In the genomic region with DNA sequence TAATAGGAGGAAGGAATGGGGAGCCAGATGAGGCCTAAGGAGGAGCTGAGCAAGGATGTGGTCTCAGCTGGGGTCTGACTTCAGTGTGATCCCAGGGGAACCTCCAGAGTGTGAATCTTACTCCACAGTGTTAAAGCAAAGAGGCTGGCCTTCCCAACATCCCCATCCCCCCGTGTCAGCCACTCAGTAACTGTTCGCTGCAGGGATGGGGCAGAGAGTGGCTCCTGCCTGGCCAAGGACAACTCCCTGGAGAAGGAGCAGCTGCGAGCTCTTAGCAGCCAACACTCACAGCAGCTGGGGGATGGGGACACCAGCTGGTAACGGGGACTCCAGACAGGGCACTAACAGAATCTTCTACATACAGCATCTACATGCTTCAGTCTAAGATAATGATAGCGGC, we compare ENCODE assay signal across 9 mouse cellular contexts. TPM values are rescaled to one million over a fixed set of nuclear protein-coding genes. Genes with fewer than 3 reads are reported as not detected.
A peak's percentile ranks its signal among the peaks of the same experiment; 100 is the strongest.
DNase-seq lines count a peak whose midpoint lies in the region; ATAC-seq and TF ChIP-seq lines count a peak whose summit lies in the region.
"Had no signal": no experiment of that assay in that cellular context is flagged by ENCODE, and none has a peak within 500 bp of the region (broad histone marks: within the 10 kb centered on the region; RNA-seq: fewer than 3 reads in every experiment).

No protein-coding gene starts in this region.

- H3K9ac ChIP-seq in hindbrain, embryonic 12.5 days = no peak overlapping the region
- no peak overlapping the region for H3K9ac ChIP-seq in neural tube, embryonic 14.5 days (replicated peaks; ENCODE audit: low read depth, low read length)
- H3K9ac ChIP-seq: liver, embryonic 13.5 days had no signal

- H3K9me3 ChIP-seq in hindbrain, embryonic 12.5 days (replicated peaks) = no peaks in the 10 kb centered on the region
- H3K9me3 ChIP-seq in neural tube, embryonic 14.5 days (ENCODE audit: control insufficient read depth, low read length) = no peaks in the 10 kb centered on the region
- H3K9me3 ChIP-seq: liver, embryonic 13.5 days had no signal

- DNase-seq in lung, postnatal 10 days = peak; percentile 36
- no peak for DNase-seq in lung, adult 2 months
- peak; percentile 70 for DNase-seq in gastrocnemius, adult 18-20 months (ENCODE audit: low spot score)
- no peak for DNase-seq in right cerebral cortex, postnatal 25 days
- no peak for DNase-seq in natural killer cell, adult 2 months (ENCODE audit: low spot score in 2 of 2)
- DNase-seq in right cerebral cortex, postnatal 14 days = no peak
- DNase-seq: liver, embryonic 13.5 days had no signal

- peak; percentile 87 for ATAC-seq in hindbrain, embryonic 12.5 days (ENCODE audit: low FRiP score)
- ATAC-seq in neural tube, embryonic 14.5 days (ENCODE audit: low read depth) = peak; percentile 83

- H3K4me3 ChIP-seq in lung, adult 2 months (replicated peaks; ENCODE audit: extremely low read depth, low read depth, low read length) = no peak overlapping the region
- no peak overlapping the region for H3K4me3 ChIP-seq in hindbrain, embryonic 12.5 days
- H3K4me3 ChIP-seq in neural tube, embryonic 14.5 days (ENCODE audit: low read depth, low read length) = no peak overlapping the region
- H3K4me3 ChIP-seq: liver, embryonic 13.5 days had no signal

- no peak overlapping the region; the same call in 1 of the 2 replicates for H3K4me2 ChIP-seq in hindbrain, embryonic 12.5 days (replicated peaks)
- H3K4me2 ChIP-seq in neural tube, embryonic 14.5 days (ENCODE audit: low read depth, low read length) = no peak overlapping the region
- H3K4me2 ChIP-seq: liver, embryonic 13.5 days had no signal

- no peak for TF ChIP-seq POLR2A in lung, adult 2 months (IDR thresholded peaks at IDR 0.05; ENCODE audit: borderline replicate concordance, extremely low read depth, low read depth, low read length)

- no peaks in the 10 kb centered on the region; the same call in 1 of the 2 replicates for H3K27me3 ChIP-seq in hindbrain, embryonic 12.5 days
- H3K27me3 ChIP-seq in neural tube, embryonic 14.5 days (ENCODE audit: control insufficient read depth, insufficient read depth, low read length) = no peaks in the 10 kb centered on the region
- H3K27me3 ChIP-seq: liver, embryonic 13.5 days had no signal

- H3K36me3 ChIP-seq in hindbrain, embryonic 12.5 days = peaks cover 16% of the 10 kb centered on the region
- H3K36me3 ChIP-seq in neural tube, embryonic 14.5 days (ENCODE audit: control insufficient read depth, insufficient read depth, low read length) = no peaks in the 10 kb centered on the region
- H3K36me3 ChIP-seq: liver, embryonic 13.5 days had no signal

- WGBS in lung, adult 2 months = 51% methylated on average over 5 of the region's 5 CpGs
- WGBS in hindbrain, embryonic 12.5 days = 29% methylated on average over 5 of the region's 5 CpGs
- 22% methylated on average over 5 of the region's 5 CpGs for WGBS in neural tube, embryonic 14.5 days

- TF ChIP-seq CTCF in lung, adult 2 months (IDR thresholded peaks at IDR 0.05; ENCODE audit: insufficient read depth, low read length) = no peak

- H3K4me1 ChIP-seq in lung, adult 2 months (ENCODE audit: control insufficient read depth, insufficient read depth, low read length) = peaks cover 7% of the 10 kb centered on the region
- H3K4me1 ChIP-seq in hindbrain, embryonic 12.5 days = peaks cover 56% of the 10 kb centered on the region
- H3K4me1 ChIP-seq in neural tube, embryonic 14.5 days (ENCODE audit: control insufficient read depth, insufficient read depth, low read length) = peaks cover 4% of the 10 kb centered on the region; the same call in 1 of the 2 replicates

- peak overlapping the region; percentile 56 for H3K27ac ChIP-seq in hindbrain, embryonic 12.5 days
- H3K27ac ChIP-seq in neural tube, embryonic 14.5 days (ENCODE audit: low read depth, low read length) = no peak overlapping the region
- H3K27ac ChIP-seq: liver, embryonic 13.5 days had no signal

RNA-seq across cellular contexts. Expression of a gene that starts 15.4 kb away (rescaled TPM):
- polyA plus RNA-seq in lung, adult 2 months (2012; rRNA removed) = 10.4 and 11.4 TPM in 2 replicates
- 1 to 10 TPM; 3.9 to 6.8 TPM for total RNA-seq in gastrocnemius, adult 18-20 months (2021)
- 31.6 and 34.0 TPM in 2 replicates for polyA plus RNA-seq in hindbrain, embryonic 12.5 days (2016; fragmentation: Nextera tagmentation; extraction: Ambion mirVana)
- 5.4 and 13.3 TPM in 2 replicates for polyA plus RNA-seq in neural tube, embryonic 14.5 days (2014; fragmentation: Nextera tagmentation; extraction: Ambion mirVana)

Comparison
In these comparisons a context has a peak if more than half of its experiments do, and no peak if none do; other contexts are left out.
1. DNase-seq: peak in lung, postnatal 10 days (single experiment) and gastrocnemius, adult 18-20 months (single experiment); none in lung, adult 2 months (single experiment), right cerebral cortex, postnatal 25 days (single experiment), natural killer cell, adult 2 months (0 of 2) and right cerebral cortex, postnatal 14 days (single experiment).